Mouse (Mus musculus): ENCODE data around the gene Cd300lf. TPM values are rescaled to one million over a fixed set of nuclear protein-coding genes. Genes with fewer than 3 reads are reported as not detected.

The Cd300lf gene
- polyA plus RNA-seq (2014; fragmentation: Nextera tagmentation; extraction: Ambion mirVana), result 0.22 TPM in 1 of 2 replicates, not detected in the other

GRCm38 (mm10) chr11:115133800-115134199, at the start of gene Cd300lf:
Cd300lf (minus strand) TSS chr11:115133992.
- Histone ChIP-seq H3K4me3 (ENCODE audit: low read depth, low read length) (no peak within 1 kb of the TSS), H3K9ac (ENCODE audit: low read depth, low read length) (no peak within 1 kb of the TSS), H3K4me1 (replicated peaks; ENCODE audit: control insufficient read depth, insufficient read depth, low read length) (no peaks in the 10 kb centered on the region), H3K36me3 (ENCODE audit: control insufficient read depth, insufficient read depth, low read length) (no peaks in the 10 kb centered on the region), H3K4me2 (replicated peaks; ENCODE audit: low read depth, low read length) (no peak within 1 kb of the TSS), H3K27ac (ENCODE audit: low read depth, low read length) (no peak within 1 kb of the TSS), H3K9me3 (ENCODE audit: control insufficient read depth, low read length) (no peaks in the 10 kb centered on the region), H3K27me3 (ENCODE audit: control insufficient read depth, insufficient read depth, low read length) (no peaks in the 10 kb centered on the region)
- DNase-seq (ENCODE audit: low spot score) (no peak), ATAC-seq (ENCODE audit: low FRiP score) (no peak)
- WGBS, result 85% methylated on average over 8 of the region's 8 CpGs

- H3K4me2 ChIP-seq (replicated peaks; ENCODE audit: low read depth, low read length), result no peak overlapping the region
- H3K36me3 ChIP-seq (ENCODE audit: control insufficient read depth, insufficient read depth, low read length), result no peaks in the 10 kb centered on the region
- H3K9me3 ChIP-seq (ENCODE audit: control insufficient read depth, low read length), result no peaks in the 10 kb centered on the region
- H3K4me1 ChIP-seq (replicated peaks; ENCODE audit: control insufficient read depth, insufficient read depth, low read length), result peaks cover 5% of the 10 kb centered on the region; the same call in 1 of the 2 replicates
- H3K27ac ChIP-seq (ENCODE audit: low read depth, low read length), result no peak overlapping the region
- ATAC-seq (ENCODE audit: low FRiP score) (no peak), DNase-seq (ENCODE audit: low spot score) (peak; percentile 90)
- WGBS, result 26% methylated on average over 12 of the region's 12 CpGs
- H3K4me3 ChIP-seq (ENCODE audit: low read depth, low read length), result no peak overlapping the region
- H3K9ac ChIP-seq (ENCODE audit: low read depth, low read length), result no peak overlapping the region
- H3K27me3 ChIP-seq (ENCODE audit: control insufficient read depth, insufficient read depth, low read length), result no peaks in the 10 kb centered on the region
Measured at GRCm38 (mm10) chr11:115181913-115182638, 48.3 kb upstream of the Cd300lf start.

GRCm38 (mm10) chr11:115179881-115180280, 46.1 kb upstream of the Cd300lf start:
- H3K27me3 ChIP-seq (ENCODE audit: control insufficient read depth, insufficient read depth, low read length), result no peaks in the 10 kb centered on the region; the same call in 1 of the 2 replicates
- H3K9ac ChIP-seq (ENCODE audit: low read depth, low read length), result no peak overlapping the region
- DNase-seq (ENCODE audit: low spot score) (no peak), ATAC-seq (ENCODE audit: low FRiP score) (no peak)
- H3K36me3 ChIP-seq (ENCODE audit: control insufficient read depth, insufficient read depth, low read length), result no peaks in the 10 kb centered on the region
- peaks cover 8% of the 10 kb centered on the region; the same call in 1 of the 2 replicates for H3K4me1 ChIP-seq (replicated peaks; ENCODE audit: control insufficient read depth, insufficient read depth, low read length)
- no peak overlapping the region for H3K4me3 ChIP-seq (ENCODE audit: low read depth, low read length)
- H3K9me3 ChIP-seq (ENCODE audit: control insufficient read depth, low read length), result no peaks in the 10 kb centered on the region
- WGBS, result 88% methylated on average over 6 of the region's 6 CpGs
- no peak overlapping the region for H3K27ac ChIP-seq (ENCODE audit: low read depth, low read length)
- no peak overlapping the region for H3K4me2 ChIP-seq (replicated peaks; ENCODE audit: low read depth, low read length)

GRCm38 (mm10) chr11:115179191-115179590, 45.4 kb upstream of the Cd300lf start:
- peaks cover 9% of the 10 kb centered on the region; the same call in 1 of the 2 replicates for H3K4me1 ChIP-seq (replicated peaks; ENCODE audit: control insufficient read depth, insufficient read depth, low read length)
- no peak overlapping the region for H3K9ac ChIP-seq (ENCODE audit: low read depth, low read length)
- no peak overlapping the region for H3K27ac ChIP-seq (ENCODE audit: low read depth, low read length)
- H3K27me3 ChIP-seq (ENCODE audit: control insufficient read depth, insufficient read depth, low read length), result no peaks in the 10 kb centered on the region; the same call in 1 of the 2 replicates
- no peak for DNase-seq (ENCODE audit: low spot score)
- no peaks in the 10 kb centered on the region for H3K36me3 ChIP-seq (ENCODE audit: control insufficient read depth, insufficient read depth, low read length)
- H3K4me2 ChIP-seq (replicated peaks; ENCODE audit: low read depth, low read length), result no peak overlapping the region
- no peak overlapping the region for H3K4me3 ChIP-seq (ENCODE audit: low read depth, low read length)
- no peak for ATAC-seq (ENCODE audit: low FRiP score)
- H3K9me3 ChIP-seq (ENCODE audit: control insufficient read depth, low read length), result no peaks in the 10 kb centered on the region
- 76% methylated on average over 6 of the region's 6 CpGs for WGBS

- peaks cover 9% of the 10 kb centered on the region; the same call in 1 of the 2 replicates for H3K4me1 ChIP-seq (replicated peaks; ENCODE audit: control insufficient read depth, insufficient read depth, low read length)
- no peaks in the 10 kb centered on the region for H3K9me3 ChIP-seq (ENCODE audit: control insufficient read depth, low read length)
- H3K4me2 ChIP-seq (replicated peaks; ENCODE audit: low read depth, low read length), result no peak overlapping the region
- ATAC-seq (ENCODE audit: low FRiP score) (no peak), DNase-seq (ENCODE audit: low spot score) (no peak)
- H3K4me3 ChIP-seq (ENCODE audit: low read depth, low read length), result no peak overlapping the region
- no peaks in the 10 kb centered on the region for H3K36me3 ChIP-seq (ENCODE audit: control insufficient read depth, insufficient read depth, low read length)
- H3K9ac ChIP-seq (ENCODE audit: low read depth, low read length), result no peak overlapping the region
- H3K27me3 ChIP-seq (ENCODE audit: control insufficient read depth, insufficient read depth, low read length), result no peaks in the 10 kb centered on the region; the same call in 1 of the 2 replicates
- H3K27ac ChIP-seq (ENCODE audit: low read depth, low read length), result no peak overlapping the region
- WGBS, result 81% methylated on average over 2 of the region's 2 CpGs
Measured at GRCm38 (mm10) chr11:115178766-115179165, 45.0 kb upstream of the Cd300lf start.

GRCm38 (mm10) chr11:115177559-115178195, 43.9 kb upstream of the Cd300lf start:
- Histone ChIP-seq H3K36me3 (ENCODE audit: control insufficient read depth, insufficient read depth, low read length) (no peaks in the 10 kb centered on the region), H3K27me3 (ENCODE audit: control insufficient read depth, insufficient read depth, low read length) (no peaks in the 10 kb centered on the region; the same call in 1 of the 2 replicates), H3K27ac (ENCODE audit: low read depth, low read length) (no peak overlapping the region; the same call in 1 of the 2 replicates), H3K9ac (ENCODE audit: low read depth, low read length) (0 out of 2 replicates have a peak overlapping the region, but pooled peaks have one; percentile 19), H3K4me1 (replicated peaks; ENCODE audit: control insufficient read depth, insufficient read depth, low read length) (peaks cover 10% of the 10 kb centered on the region), H3K4me3 (ENCODE audit: low read depth, low read length) (no peak overlapping the region), H3K9me3 (ENCODE audit: control insufficient read depth, low read length) (no peaks in the 10 kb centered on the region), H3K4me2 (replicated peaks; ENCODE audit: low read depth, low read length) (peak overlapping the region; percentile 17; the same call in 1 of the 2 replicates)
- DNase-seq (ENCODE audit: low spot score), result peak; percentile 31
- peak; percentile 43; the same call in 1 of the 2 replicates for ATAC-seq (ENCODE audit: low FRiP score)
- 38% methylated on average over 10 of the region's 10 CpGs for WGBS

- no peak overlapping the region for H3K4me2 ChIP-seq (replicated peaks; ENCODE audit: low read depth, low read length)
- 70% methylated on average over 24 of the region's 24 CpGs for WGBS
- H3K27ac ChIP-seq (ENCODE audit: low read depth, low read length), result no peak overlapping the region
Measured at GRCm38 (mm10) chr11:115176399-115177190, 42.8 kb upstream of the Cd300lf start.

GRCm38 (mm10) chr11:115173549-115174339, 40.0 kb upstream of the Cd300lf start:
- H3K27ac ChIP-seq (ENCODE audit: low read depth, low read length), result no peak overlapping the region
- no peak overlapping the region for H3K4me3 ChIP-seq (ENCODE audit: low read depth, low read length)
- H3K27me3 ChIP-seq (ENCODE audit: control insufficient read depth, insufficient read depth, low read length), result peaks cover 2% of the 10 kb centered on the region; the same call in 1 of the 2 replicates
- H3K9me3 ChIP-seq (ENCODE audit: control insufficient read depth, low read length), result no peaks in the 10 kb centered on the region
- H3K4me1 ChIP-seq (replicated peaks; ENCODE audit: control insufficient read depth, insufficient read depth, low read length), result peaks cover 13% of the 10 kb centered on the region
- no peak overlapping the region for H3K9ac ChIP-seq (ENCODE audit: low read depth, low read length)
- H3K4me2 ChIP-seq (replicated peaks; ENCODE audit: low read depth, low read length), result no peak overlapping the region
- ATAC-seq (ENCODE audit: low FRiP score) (no peak), DNase-seq (ENCODE audit: low spot score) (no peak)
- 17% methylated on average over 16 of the region's 16 CpGs for WGBS
- H3K36me3 ChIP-seq (ENCODE audit: control insufficient read depth, insufficient read depth, low read length), result no peaks in the 10 kb centered on the region

More at GRCm38 (mm10) chr11:115176399-115177190, 42.8 kb upstream of the Cd300lf start:
- H3K4me1 ChIP-seq (replicated peaks; ENCODE audit: control insufficient read depth, insufficient read depth, low read length), result peaks cover 13% of the 10 kb centered on the region
- DNase-seq (ENCODE audit: low spot score), result no peak
- no peak overlapping the region for H3K9ac ChIP-seq (ENCODE audit: low read depth, low read length)
- no peaks in the 10 kb centered on the region for H3K9me3 ChIP-seq (ENCODE audit: control insufficient read depth, low read length)
- no peaks in the 10 kb centered on the region for H3K36me3 ChIP-seq (ENCODE audit: control insufficient read depth, insufficient read depth, low read length)
- H3K27me3 ChIP-seq (ENCODE audit: control insufficient read depth, insufficient read depth, low read length), result peaks cover 2% of the 10 kb centered on the region; the same call in 1 of the 2 replicates
- ATAC-seq (ENCODE audit: low FRiP score), result no peak
- H3K4me3 ChIP-seq (ENCODE audit: low read depth, low read length), result no peak overlapping the region

Data from hindbrain, embryonic 11.5 days (tissue).